Mouse (Mus musculus) thymus, postnatal 0 days (tissue): ENCODE results near the gene Als2cr12. TPM values are rescaled to one million over a fixed set of nuclear protein-coding genes. Genes with fewer than 3 reads are reported as not detected.
"Not testable (repeated sequence)": the region's sequence is repeated elsewhere in the genome, so short reads cannot be mapped to it uniquely, and the experiment has no call there.

ENCODE experiments used
- DNase-seq: peaks from one replicate; pipeline ENCODE4 v3.0.0-alpha.2; 2015; ENCODE audit warnings: low spot score
- polyA plus RNA-seq: library from polyadenylated mRNA; unstranded; fragments of >200 nt; fragmentation: Nextera tagmentation; extraction: Ambion mirVana; gene quantifications from 2 replicates; pipeline ENCODE4 v1.2.1, GENCODE M21; 2015

Gene Als2cr12
- 0.14 and 0.35 TPM in 2 replicates for polyA plus RNA-seq

- DNase-seq, result not testable (repeated sequence)
Observed at GRCm38 (mm10) chr1:58695810-58696209, at the start of gene Als2cr12. Als2cr12 (minus strand) TSS chr1:58695989.

GRCm38 (mm10) chr1:58744645-58745044 lies 48.9 kb upstream of the Als2cr12 start:
- DNase-seq, result no peak

GRCm38 (mm10) chr1:58743252-58743651 lies 47.5 kb upstream of the Als2cr12 start:
- DNase-seq, result no peak

- no peak for DNase-seq
Observed at GRCm38 (mm10) chr1:58742571-58743021, 46.8 kb upstream of the Als2cr12 start.

- DNase-seq, result no peak
Observed at GRCm38 (mm10) chr1:58739529-58739928, 43.7 kb upstream of the Als2cr12 start.

GRCm38 (mm10) chr1:58736968-58737367 lies 41.2 kb upstream of the Als2cr12 start:
- DNase-seq, result no peak

- no peak for DNase-seq
Observed at GRCm38 (mm10) chr1:58735962-58736361, 40.2 kb upstream of the Als2cr12 start.

GRCm38 (mm10) chr1:58734043-58734920 lies 38.5 kb upstream of the Als2cr12 start:
- DNase-seq, result no peak

- DNase-seq, result no peak
Observed at GRCm38 (mm10) chr1:58733636-58734035, 37.8 kb upstream of the Als2cr12 start.

- no peak for DNase-seq
Observed at GRCm38 (mm10) chr1:58728590-58728868, 32.7 kb upstream of the Als2cr12 start.

GRCm38 (mm10) chr1:58727747-58728589 lies 32.2 kb upstream of the Als2cr12 start:
- no peak for DNase-seq

- DNase-seq, result no peak
Observed at GRCm38 (mm10) chr1:58727019-58727746, 31.4 kb upstream of the Als2cr12 start.

- no peak for DNase-seq
Observed at GRCm38 (mm10) chr1:58725767-58726166, 30.0 kb upstream of the Als2cr12 start.

- no peak for DNase-seq
Observed at GRCm38 (mm10) chr1:58725095-58725494, 29.3 kb upstream of the Als2cr12 start.

- no peak for DNase-seq
Observed at GRCm38 (mm10) chr1:58724533-58724932, 28.7 kb upstream of the Als2cr12 start.

GRCm38 (mm10) chr1:58723809-58724405 lies 28.1 kb upstream of the Als2cr12 start:
- DNase-seq, result no peak

GRCm38 (mm10) chr1:58723062-58723808 lies 27.4 kb upstream of the Als2cr12 start:
- DNase-seq, result no peak

- no peak for DNase-seq
Observed at GRCm38 (mm10) chr1:58722115-58722938, 26.5 kb upstream of the Als2cr12 start.

GRCm38 (mm10) chr1:58720988-58721387 lies 25.2 kb upstream of the Als2cr12 start:
- peak; percentile 81 for DNase-seq
